Mouse (Mus musculus) ovary, adult 18-20 months (tissue): ENCODE measurements at regions not wholly inside any gene's neighbourhood (a gene's known extent, or its start where the extent isn't known, plus 50 kb on each side); places are given as distances from the start of the nearest gene placed in this dataset.

ENCODE experiments used
- DNase-seq: peaks from one replicate; pipeline ENCODE4 v3.0.0; 2022; ENCODE audit warnings: low spot score, mixed read lengths

- DNase-seq = no peak
Observed at GRCm38 (mm10) chr8:10869866-10870265, 138.4 kb downstream of the Irs2 start.

- no peak for DNase-seq
Observed at GRCm38 (mm10) chr8:10866696-10867395, 141.4 kb downstream of the Irs2 start.

- DNase-seq = no peak
Observed at GRCm38 (mm10) chr8:10865941-10866513, 142.2 kb downstream of the Irs2 start.

GRCm38 (mm10) chr8:10865415-10865821 lies 142.8 kb downstream of the Irs2 start:
- no peak for DNase-seq

GRCm38 (mm10) chr8:10862442-10862841 lies 145.8 kb downstream of the Irs2 start:
- DNase-seq = no peak

- no peak for DNase-seq
Observed at GRCm38 (mm10) chr8:10860810-10861209, 147.4 kb downstream of the Irs2 start.

- DNase-seq = no peak
Observed at GRCm38 (mm10) chr8:10857874-10858273, 150.4 kb downstream of the Irs2 start.

- no peak for DNase-seq
Observed at GRCm38 (mm10) chr8:10856996-10857720, 151.1 kb downstream of the Irs2 start.

GRCm38 (mm10) chr8:10855696-10856095 lies 152.6 kb downstream of the Irs2 start:
- no peak for DNase-seq

GRCm38 (mm10) chr8:10855131-10855530 lies 153.1 kb downstream of the Irs2 start:
- DNase-seq = no peak

GRCm38 (mm10) chr8:10854600-10854999 lies 153.7 kb downstream of the Irs2 start:
- DNase-seq = no peak

GRCm38 (mm10) chr8:10853901-10854300 lies 154.4 kb downstream of the Irs2 start:
- no peak for DNase-seq

- DNase-seq = no peak
Observed at GRCm38 (mm10) chr8:10849916-10850315, 158.3 kb downstream of the Irs2 start.

GRCm38 (mm10) chr8:10845607-10846006 lies 162.7 kb downstream of the Irs2 start:
- DNase-seq = no peak

GRCm38 (mm10) chr8:10840853-10841531 lies 167.3 kb downstream of the Irs2 start:
- DNase-seq = no peak

GRCm38 (mm10) chr8:10840044-10840443 lies 168.2 kb downstream of the Irs2 start:
- no peak for DNase-seq

GRCm38 (mm10) chr8:10835054-10835453 lies 173.2 kb downstream of the Irs2 start:
- no peak for DNase-seq

GRCm38 (mm10) chr8:10831864-10832263 lies 176.4 kb downstream of the Irs2 start:
- no peak for DNase-seq

GRCm38 (mm10) chr8:10831277-10831676 lies 177.0 kb downstream of the Irs2 start:
- DNase-seq = no peak

- no peak for DNase-seq
Observed at GRCm38 (mm10) chr8:10830835-10831234, 177.4 kb downstream of the Irs2 start.

- no peak for DNase-seq
Observed at GRCm38 (mm10) chr8:10828580-10828979, 179.7 kb downstream of the Irs2 start.

- no peak for DNase-seq
Observed at GRCm38 (mm10) chr8:10827560-10827959, 180.7 kb downstream of the Irs2 start.

- DNase-seq = no peak
Observed at GRCm38 (mm10) chr8:10825981-10826380, 182.3 kb downstream of the Irs2 start.
